Mouse (Mus musculus): Measurements from ENCODE around the gene Gm2a.
"Not testable (repeated sequence)": the region's sequence is repeated elsewhere in the genome, so short reads cannot be mapped to it uniquely, and the experiment has no call there.

Gene Gm2a

GRCm38 (mm10) chr11:55098189-55098915 is 437 bp downstream of the Gm2a start:
- DNase-seq = no peak

GRCm38 (mm10) chr11:55099019-55099771 is 1.3 kb downstream of the Gm2a start:
- no peak for DNase-seq

- no peak for DNase-seq
Measured at GRCm38 (mm10) chr11:55099868-55100267, 2.0 kb downstream of the Gm2a start.

- no peak for DNase-seq
Measured at GRCm38 (mm10) chr11:55102015-55102414, 4.1 kb downstream of the Gm2a start.

GRCm38 (mm10) chr11:55103229-55103628 is 5.3 kb downstream of the Gm2a start:
- no peak for DNase-seq

- DNase-seq = no peak
Measured at GRCm38 (mm10) chr11:55105389-55105788, 7.5 kb downstream of the Gm2a start.

GRCm38 (mm10) chr11:55106636-55107035 is 8.7 kb downstream of the Gm2a start:
- DNase-seq = no peak

GRCm38 (mm10) chr11:55109521-55110300 is 11.8 kb downstream of the Gm2a start:
- no peak for DNase-seq

- no peak for DNase-seq
Measured at GRCm38 (mm10) chr11:55110566-55111169, 12.8 kb downstream of the Gm2a start.

GRCm38 (mm10) chr11:55113209-55113860 is 15.4 kb downstream of the Gm2a start:
- peak; percentile 52 for DNase-seq

- DNase-seq = not testable (repeated sequence)
Measured at GRCm38 (mm10) chr11:55113861-55114250, 15.9 kb downstream of the Gm2a start.

GRCm38 (mm10) chr11:55114291-55114690 is 16.4 kb downstream of the Gm2a start:
- no peak for DNase-seq

GRCm38 (mm10) chr11:55116004-55116403 is 18.1 kb downstream of the Gm2a start:
- no peak for DNase-seq

GRCm38 (mm10) chr11:55117031-55117430 is 19.1 kb downstream of the Gm2a start:
- DNase-seq = no peak

GRCm38 (mm10) chr11:55120279-55120678 is 22.4 kb downstream of the Gm2a start:
- no peak for DNase-seq

GRCm38 (mm10) chr11:55120821-55121271 is 22.9 kb downstream of the Gm2a start:
- DNase-seq = peak; percentile 86

GRCm38 (mm10) chr11:55121430-55121829 is 23.5 kb downstream of the Gm2a start:
- no peak for DNase-seq

- DNase-seq = no peak
Measured at GRCm38 (mm10) chr11:55126663-55127062, 28.7 kb downstream of the Gm2a start.

GRCm38 (mm10) chr11:55127937-55128336 is 30.0 kb downstream of the Gm2a start:
- no peak for DNase-seq

- DNase-seq = no peak
Measured at GRCm38 (mm10) chr11:55128411-55128810, 30.5 kb downstream of the Gm2a start.

GRCm38 (mm10) chr11:55131077-55131742 is 33.3 kb downstream of the Gm2a start:
- DNase-seq = peak; percentile 32

GRCm38 (mm10) chr11:55131946-55132345 is 34.0 kb downstream of the Gm2a start:
- DNase-seq = no peak
